Mouse (Mus musculus) liver, adult (tissue): Measurements from ENCODE around the gene Pigk.

ENCODE experiments used
- GATA4 ChIP-seq: IDR thresholded peaks from 2 replicates; pipeline ENCODE4 v1.6.1; 2014; ENCODE audit warnings: mild to moderate bottlenecking, low read length; ENCODE audit not compliant: insufficient replicate concordance

Pigk gene

DNA sequence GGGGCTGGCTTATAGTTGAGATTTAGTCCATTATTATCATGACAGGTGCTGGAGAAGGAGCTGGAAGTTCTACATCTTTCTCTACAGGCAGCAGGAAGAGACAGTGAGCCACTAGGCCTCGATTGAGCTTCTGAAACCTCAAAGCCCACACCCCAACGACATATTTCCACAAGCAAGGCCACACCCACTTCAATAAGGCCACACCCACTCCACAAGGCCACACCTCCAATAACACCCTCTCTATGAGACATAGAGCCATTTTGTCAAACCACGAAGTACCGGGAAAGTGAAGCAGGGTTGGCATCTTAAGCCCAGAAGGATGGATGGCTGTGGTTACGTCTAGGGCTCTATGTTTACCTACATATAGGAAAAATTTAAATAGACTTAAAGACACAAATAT, 183.3 kb downstream of the Pigk start:
- TF ChIP-seq GATA4 = no peak

DNA sequence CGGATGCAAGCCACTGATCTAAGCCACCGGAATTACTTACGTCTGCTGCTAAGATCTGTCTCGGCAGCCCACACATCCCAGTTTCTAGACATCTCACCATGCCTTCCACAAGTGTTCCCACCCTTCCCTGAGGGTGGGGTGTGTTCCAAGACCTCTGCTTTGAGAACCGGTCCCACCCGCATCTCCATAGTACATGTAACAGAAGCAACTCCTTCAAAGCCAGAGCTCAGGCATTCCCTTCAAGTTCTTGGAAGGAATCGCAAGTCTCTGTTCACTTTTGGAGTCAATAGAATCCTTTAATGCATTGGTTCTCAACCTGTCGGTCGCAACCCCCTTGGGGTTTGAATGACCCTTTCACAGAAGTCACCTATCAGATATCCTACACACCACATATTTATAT, 185.0 kb downstream of the Pigk start:
- no peak for TF ChIP-seq GATA4

DNA sequence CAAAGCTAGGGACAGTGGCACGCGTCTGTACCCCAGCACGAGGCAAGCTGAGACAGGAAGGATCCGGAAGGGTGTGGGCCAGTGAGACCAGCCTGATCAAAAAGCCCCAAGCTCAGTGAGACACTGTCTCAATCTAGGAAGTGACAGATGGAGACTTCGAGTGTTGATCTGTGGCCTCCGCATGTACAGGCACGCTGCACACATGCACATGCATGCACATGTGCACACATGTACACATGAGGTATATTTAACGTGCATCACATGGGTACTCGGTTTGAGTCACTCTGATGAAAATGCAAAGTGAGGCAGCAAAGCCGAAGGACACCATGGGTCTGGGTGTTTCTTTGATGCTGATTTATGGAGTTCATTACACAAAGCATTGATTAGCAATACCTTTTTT, 191.1 kb downstream of the Pigk start:
- TF ChIP-seq GATA4 = no peak

DNA sequence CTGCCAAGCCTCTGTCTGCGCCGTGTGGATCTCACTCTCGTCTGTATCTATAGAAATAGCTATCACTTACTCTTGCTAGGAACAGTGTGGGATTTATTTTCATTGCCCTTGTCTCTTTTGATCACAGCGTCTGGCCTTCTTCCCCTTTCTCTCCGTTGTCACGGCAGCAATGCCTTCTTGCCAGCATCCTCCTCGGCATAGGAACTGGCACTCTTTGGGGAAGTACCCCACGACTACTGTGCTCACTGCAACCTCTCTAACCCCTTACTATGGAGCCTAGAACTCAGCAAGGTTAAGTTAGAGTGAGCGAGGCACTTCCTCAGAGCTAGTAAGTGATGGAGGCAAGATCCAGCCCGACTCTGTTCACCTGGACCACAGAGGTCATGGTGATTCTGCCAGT, 191.9 kb downstream of the Pigk start:
- TF ChIP-seq GATA4 = no peak

DNA sequence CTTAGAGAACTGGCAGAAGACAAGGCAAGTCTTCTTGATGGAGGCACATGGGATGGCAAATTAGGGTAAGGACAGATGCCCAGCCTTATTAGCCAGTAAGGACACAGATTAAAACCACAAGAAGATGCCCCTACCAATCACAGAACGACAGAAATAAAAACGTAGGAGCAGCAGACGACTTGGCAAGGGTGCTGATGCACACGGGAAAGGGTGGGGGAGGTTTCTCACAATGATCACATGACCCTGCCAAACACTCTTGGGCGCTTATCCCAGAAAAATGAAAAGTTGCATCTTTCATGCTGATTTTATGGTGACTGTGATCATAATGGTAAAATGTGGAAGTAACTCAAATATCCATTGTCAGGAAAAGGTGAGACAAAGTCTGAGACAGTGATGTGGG, 193.2 kb downstream of the Pigk start:
- no peak for TF ChIP-seq GATA4

DNA sequence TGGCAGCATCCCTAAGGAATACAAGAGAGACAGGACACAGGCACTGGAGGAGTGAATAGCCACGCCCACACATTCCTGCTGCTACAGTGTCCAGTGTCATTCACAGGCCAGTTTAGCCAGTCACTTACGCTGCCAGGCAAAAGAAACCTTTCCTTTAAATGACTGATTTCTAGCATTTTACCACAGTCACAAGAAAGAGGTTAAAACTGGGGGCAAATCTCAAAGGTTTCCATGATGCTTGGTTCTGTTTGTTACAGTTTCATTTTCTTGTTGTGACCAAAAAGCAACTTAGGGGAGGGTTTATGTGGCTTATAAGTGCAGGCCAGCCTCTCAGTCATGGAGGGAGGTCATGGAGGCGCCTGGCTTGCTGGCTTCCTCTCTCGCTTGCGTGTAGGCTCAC, 193.8 kb downstream of the Pigk start:
- TF ChIP-seq GATA4 = no peak

DNA sequence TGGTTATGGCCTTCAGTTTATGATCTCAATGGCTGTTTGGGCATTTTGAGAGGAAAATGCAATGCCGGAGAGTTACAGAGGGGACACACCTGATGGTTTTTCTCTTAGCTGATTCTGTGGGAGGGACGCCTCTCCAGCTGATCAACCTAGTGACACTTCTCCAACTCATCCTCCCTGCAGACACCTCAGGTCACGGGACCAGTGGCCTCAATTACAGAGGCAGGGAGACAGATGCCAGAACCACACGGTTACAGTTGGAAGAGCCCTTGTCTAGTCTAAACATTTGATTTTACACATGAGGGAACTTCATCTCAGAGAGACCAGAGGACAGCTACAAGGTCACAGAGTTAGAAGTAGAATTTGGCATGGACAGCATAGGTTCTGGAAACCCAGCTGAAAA, 197.7 kb downstream of the Pigk start:
- no peak for TF ChIP-seq GATA4

DNA sequence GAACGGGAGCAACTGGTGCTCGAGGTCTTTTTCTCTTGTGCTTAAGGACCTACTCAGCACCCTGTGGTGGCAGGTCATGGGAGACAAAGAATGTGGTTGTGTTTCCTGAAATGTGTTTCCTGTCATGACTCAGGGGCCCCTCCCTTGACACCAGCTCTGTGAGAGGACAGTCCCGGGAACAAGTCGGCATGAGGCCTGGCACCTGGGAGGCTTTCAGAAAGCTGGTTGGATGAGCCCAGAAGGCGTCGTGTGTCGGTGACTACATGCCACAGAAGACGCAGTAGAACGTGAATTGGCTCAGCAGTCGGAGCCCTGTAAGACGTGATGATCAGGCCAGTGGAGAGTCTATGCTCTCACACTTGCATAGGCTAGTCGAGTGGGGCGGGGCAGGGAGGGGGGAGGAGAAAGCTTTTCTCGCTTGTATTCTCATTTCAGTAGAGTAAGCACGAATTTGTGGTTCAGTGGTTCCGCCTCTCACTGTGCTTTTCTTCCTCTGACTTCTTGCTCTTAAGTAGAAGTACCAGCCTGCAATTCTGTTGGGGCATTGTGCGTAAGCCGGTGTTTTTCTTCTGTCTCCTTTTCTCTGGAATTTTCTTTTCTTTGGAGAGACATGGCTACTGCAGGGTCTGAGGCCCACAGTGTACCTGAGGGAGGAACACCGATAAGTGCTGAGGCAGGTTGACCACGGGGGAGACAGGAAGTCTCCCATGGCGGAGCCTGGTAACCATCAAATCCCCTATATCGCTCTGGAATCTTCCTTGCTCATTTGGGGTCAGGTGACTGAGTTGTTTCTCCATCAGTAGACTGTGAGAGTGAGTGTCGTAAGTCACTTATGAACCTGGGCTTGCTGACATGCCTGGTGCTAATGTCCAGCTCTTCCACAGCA, 198.6 kb downstream of the Pigk start:
- no peak for TF ChIP-seq GATA4

DNA sequence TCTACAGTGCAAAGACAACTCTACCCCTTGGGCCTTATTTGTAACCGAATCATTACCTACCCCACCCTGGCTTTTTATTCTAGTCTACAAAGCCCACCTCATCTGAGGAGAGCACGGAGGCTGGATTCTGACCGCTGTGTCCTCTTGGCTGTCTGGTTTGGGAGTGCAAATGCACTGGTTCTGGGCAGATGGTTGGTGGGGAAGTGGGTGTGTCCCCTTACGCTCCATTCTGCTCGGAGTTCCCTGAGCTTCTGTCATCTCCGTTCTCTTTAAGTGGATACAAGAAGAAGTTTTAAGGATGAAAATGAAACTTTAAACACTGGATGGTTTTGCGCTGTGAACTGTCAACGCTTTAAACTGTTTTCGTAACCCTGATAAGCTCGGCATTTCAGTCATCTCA, 199.2 kb downstream of the Pigk start:
- no peak for TF ChIP-seq GATA4

DNA sequence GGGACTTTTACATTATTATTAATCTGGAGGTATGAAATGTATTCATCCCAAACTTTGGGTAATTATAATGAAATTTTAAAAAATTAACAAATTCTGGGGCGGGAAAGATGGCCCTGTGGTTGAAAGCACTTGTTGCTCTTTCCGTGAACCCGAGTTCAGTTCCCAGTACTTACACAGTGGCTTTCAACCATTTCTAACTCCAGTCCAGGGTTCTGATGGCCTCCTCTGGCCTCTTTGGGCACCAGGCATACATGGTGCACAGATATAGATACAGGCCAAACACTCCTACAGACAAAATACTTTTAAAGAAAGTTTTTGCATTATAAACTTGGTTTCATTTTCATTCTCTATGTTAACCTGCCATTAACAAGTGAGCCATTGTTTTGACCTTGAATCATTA, 199.7 kb downstream of the Pigk start:
- no peak for TF ChIP-seq GATA4

DNA sequence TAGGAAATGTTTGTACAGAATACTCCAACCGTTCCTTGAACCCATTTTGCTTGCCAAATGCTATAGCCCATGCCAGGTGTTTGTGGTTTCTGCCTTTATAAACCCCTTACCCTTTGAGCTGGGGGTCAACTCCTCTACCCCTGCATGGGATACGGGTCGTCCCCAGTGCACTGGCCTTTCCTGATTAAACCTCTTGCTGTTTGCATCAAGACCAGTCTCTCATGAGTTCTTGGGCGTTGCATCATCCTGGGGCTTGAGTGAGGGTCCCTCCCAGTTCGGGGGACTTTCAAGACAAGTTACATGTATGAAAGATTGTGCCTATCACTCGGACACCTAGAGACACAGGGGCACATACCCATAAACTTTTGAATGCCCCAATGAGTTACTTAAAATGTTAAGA, 200.5 kb downstream of the Pigk start:
- no peak for TF ChIP-seq GATA4

DNA sequence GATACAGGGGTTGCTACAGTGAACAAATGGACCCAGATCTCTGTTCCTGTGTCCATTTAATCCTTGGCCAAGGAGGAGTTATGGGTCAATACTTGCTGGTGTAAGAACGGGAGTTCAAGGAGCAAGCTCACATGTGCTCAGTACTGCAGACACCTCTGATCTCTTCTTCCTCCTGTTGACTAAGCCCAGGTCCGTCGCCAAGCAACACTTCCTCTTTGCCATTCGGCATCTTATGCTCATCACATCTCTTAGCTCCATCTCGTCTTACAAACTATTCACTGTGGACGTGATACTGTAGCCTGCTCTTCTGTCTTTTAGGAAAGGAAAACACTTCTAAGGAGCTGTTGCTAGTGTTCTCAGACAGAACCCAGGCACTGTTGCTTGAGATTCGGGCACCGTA, 203.7 kb downstream of the Pigk start:
- TF ChIP-seq GATA4 = no peak

DNA sequence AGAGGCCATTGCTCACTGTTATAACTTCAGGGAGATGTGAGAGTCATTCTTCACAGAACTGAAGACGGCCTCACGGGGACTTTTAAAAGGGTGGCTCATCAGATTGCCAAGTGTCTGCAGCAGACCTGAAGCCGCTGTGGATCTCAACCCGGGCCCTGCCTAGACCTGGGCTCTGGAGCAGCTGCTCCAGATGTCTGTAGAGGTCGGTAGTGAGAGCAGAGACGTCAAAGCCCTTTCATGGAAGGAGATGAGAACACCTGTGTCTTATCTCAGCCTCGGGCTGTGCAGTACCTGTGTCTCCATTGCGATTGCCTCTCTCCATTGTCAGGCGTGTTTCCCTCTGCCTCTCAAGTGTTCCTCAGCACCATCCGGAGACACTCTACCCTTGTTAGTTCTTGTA, 205.2 kb downstream of the Pigk start:
- no peak for TF ChIP-seq GATA4

DNA sequence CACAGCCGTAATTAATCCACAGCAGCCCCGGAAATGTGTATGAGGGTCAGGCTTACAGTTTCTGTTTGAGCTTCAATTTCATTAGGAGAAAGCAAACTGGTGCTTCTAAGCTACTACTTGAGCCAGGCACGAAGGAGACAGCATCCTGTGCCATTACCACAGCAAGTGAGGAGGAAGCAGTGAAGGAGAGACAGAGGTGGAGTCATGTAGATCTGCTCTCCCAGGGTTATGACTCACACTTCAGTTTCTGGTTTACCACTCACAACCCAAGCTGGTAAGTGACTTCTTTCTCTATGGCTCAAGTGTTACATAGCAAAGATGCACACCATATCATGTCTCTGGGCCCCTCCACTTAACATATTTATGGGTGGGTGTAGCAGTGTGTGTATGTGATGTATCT, 206.5 kb downstream of the Pigk start:
- TF ChIP-seq GATA4 = no peak

DNA sequence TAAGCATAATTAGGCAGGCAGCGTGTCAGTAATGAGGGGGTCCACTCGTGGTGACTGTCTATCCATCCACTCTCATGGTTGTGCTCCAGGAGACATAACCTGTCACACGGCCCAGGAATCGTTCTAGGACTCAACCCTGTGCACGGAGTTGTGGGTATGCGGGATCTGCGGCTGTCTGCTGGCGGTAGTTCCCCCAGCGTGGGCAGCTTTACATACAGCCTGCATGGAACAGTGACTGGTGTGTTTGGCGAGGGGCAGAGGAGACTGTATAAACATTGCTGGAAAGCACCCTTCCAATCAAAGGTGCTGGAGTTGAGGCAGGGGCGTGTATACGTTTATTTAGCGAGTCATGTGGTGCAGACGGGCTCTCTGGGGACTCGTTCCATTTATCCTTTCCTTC, 209.6 kb downstream of the Pigk start:
- TF ChIP-seq GATA4 = no peak

DNA sequence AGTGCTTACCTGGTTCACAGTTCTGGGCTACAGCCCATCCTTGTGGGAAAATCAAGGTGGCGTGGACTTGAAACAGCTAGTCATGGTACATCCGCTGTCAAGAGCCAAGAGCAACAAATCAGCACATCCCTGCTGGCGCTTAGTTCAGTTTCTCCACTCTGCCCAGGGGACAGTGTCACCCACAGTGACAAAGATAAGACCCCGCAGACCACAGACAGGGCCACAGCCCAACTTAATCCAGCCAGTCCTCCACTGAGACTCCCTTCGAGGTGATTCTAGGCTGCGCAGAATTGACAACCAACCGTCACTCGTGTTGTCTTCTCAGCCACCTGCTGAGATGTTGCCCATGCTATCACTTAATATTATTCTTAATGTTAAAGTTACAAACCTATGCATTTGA, 211.5 kb downstream of the Pigk start:
- TF ChIP-seq GATA4 = no peak

DNA sequence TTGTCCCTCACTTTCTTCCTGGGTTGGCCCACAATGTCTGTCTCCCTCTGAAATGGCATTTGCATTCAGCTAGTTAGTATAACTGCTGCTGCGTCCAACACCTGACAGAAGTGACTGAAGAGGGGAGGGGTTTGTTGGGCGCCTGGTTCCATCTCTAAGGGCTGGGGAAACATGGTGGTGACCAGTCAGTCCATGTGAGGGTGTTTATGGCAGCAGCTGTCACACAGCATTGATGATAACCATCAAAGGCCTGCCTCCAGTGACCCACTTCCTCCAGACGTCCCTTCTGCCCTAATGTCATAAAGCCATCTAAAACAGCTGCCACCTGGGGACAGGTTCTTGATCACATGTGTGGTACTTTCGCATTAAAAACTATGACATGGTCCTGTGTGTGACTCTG, 212.3 kb downstream of the Pigk start:
- no peak for TF ChIP-seq GATA4
